32 mouse cellular contexts compared by ENCODE assay signal in the genomic region with DNA sequence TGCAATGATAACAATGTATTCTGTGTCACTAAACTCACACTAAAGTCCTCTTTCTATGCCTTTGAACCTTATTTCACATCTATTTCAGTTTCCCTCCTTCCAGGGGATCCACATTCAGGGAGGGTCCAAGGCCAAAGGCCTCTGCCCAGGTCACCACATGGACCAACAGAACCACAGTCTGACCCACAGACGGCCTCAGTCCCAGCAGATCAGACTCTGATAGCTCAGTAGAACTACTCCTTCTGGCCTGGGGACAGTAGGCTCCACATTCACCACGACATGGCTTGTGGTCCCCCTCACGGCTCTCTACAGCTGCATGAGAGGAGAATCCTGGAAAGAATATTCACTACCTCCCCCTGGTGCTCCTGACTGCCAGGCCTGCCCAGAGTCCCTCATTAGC.
"Had no signal": no experiment of that assay in that cellular context is flagged by ENCODE, and none has a peak within 500 bp of the region (broad histone marks: within the 10 kb centered on the region; RNA-seq: fewer than 3 reads in every experiment).

No protein-coding gene starts in this region.

- H3K27ac ChIP-seq: limb, embryonic 10.5 days; limb, embryonic 12.5 days; limb, embryonic 13.5 days; limb, embryonic 15.5 days; liver, embryonic 12.5 days; liver, embryonic 13.5 days; liver, embryonic 14.5 days; liver, embryonic 15.5 days; lung, embryonic 15.5 days; macrophage; midbrain, embryonic 10.5 days; midbrain, embryonic 12.5 days; midbrain, embryonic 13.5 days; midbrain, embryonic 15.5 days; neural tube, embryonic 12.5 days had no signal

- H3K4me2 ChIP-seq: limb, embryonic 12.5 days; limb, embryonic 13.5 days; limb, embryonic 15.5 days; liver, embryonic 11.5 days; liver, embryonic 12.5 days; liver, embryonic 13.5 days; liver, embryonic 15.5 days; lung, embryonic 14.5 days; lung, embryonic 15.5 days; midbrain, embryonic 11.5 days; midbrain, embryonic 12.5 days; midbrain, embryonic 13.5 days; midbrain, embryonic 15.5 days; neural tube, embryonic 12.5 days had no signal

- H3K9me3 ChIP-seq: liver, embryonic 13.5 days; liver, embryonic 15.5 days; lung, embryonic 15.5 days; megakaryocyte, embryonic 14.5 days had no signal

- H3K9ac ChIP-seq: limb, embryonic 12.5 days; limb, embryonic 13.5 days; limb, embryonic 15.5 days; liver, embryonic 12.5 days; liver, embryonic 13.5 days; liver, embryonic 14.5 days; liver, embryonic 15.5 days; liver, postnatal 0 days; lung, embryonic 14.5 days; lung, embryonic 15.5 days; midbrain, embryonic 12.5 days; midbrain, embryonic 13.5 days; midbrain, embryonic 15.5 days; neural tube, embryonic 12.5 days had no signal

- ATAC-seq: liver, embryonic 12.5 days; liver, postnatal 0 days; lung, postnatal 0 days; midbrain, embryonic 13.5 days; midbrain, embryonic 15.5 days; midbrain, embryonic 16.5 days had no signal

- H3K4me3 ChIP-seq: limb, embryonic 10.5 days; limb, embryonic 12.5 days; limb, embryonic 13.5 days; limb, embryonic 15.5 days; liver, embryonic 12.5 days; liver, embryonic 13.5 days; liver, embryonic 15.5 days; lung, embryonic 15.5 days; megakaryocyte, embryonic 14.5 days; midbrain, embryonic 10.5 days; midbrain, embryonic 12.5 days; midbrain, embryonic 13.5 days; midbrain, embryonic 15.5 days; myocyte; neural tube, embryonic 12.5 days had no signal

- DNase-seq: left cerebral cortex, postnatal 4 days; liver; liver, embryonic 13.5 days; liver, postnatal 0 days; lung, adult 18-20 months; lung, adult 2 months; lung, embryonic 14.5 days; lung, postnatal 10 days; lung, postnatal 14 days; lung, postnatal 36 days; lung, postnatal 4 days; midbrain, embryonic 14.5 days had no signal

- H3K27me3 ChIP-seq: limb, embryonic 12.5 days; limb, embryonic 13.5 days; limb, embryonic 15.5 days; liver, embryonic 12.5 days; liver, embryonic 13.5 days; liver, embryonic 15.5 days; lung, embryonic 15.5 days; megakaryocyte, embryonic 14.5 days; midbrain, embryonic 12.5 days; midbrain, embryonic 13.5 days; midbrain, embryonic 15.5 days; neural tube, embryonic 12.5 days had no signal
